Mouse (Mus musculus) testis, adult 2 months (tissue): ENCODE measurements around the gene Micu2.
A peak's percentile ranks its signal among the peaks of the same experiment; 100 is the strongest.

ENCODE experiments used
- CTCF ChIP-seq: fragments of 200-500 bp; IDR thresholded peaks from 2 replicates; pipeline ENCODE4 v1.5.1; 2012; ENCODE audit warnings: low read depth, mild to moderate bottlenecking, inconsistent platforms, low read length, moderate library complexity; ENCODE audit not compliant: control insufficient read depth, insufficient read depth, insufficient replicate concordance
- POLR2A ChIP-seq: fragments of 200-500 bp; IDR thresholded peaks from 2 replicates; pipeline ENCODE4 v1.6.1; 2012; ENCODE audit warnings: low read depth, mild to moderate bottlenecking, inconsistent platforms, low read length, moderate library complexity; ENCODE audit not compliant: control insufficient read depth

DNA sequence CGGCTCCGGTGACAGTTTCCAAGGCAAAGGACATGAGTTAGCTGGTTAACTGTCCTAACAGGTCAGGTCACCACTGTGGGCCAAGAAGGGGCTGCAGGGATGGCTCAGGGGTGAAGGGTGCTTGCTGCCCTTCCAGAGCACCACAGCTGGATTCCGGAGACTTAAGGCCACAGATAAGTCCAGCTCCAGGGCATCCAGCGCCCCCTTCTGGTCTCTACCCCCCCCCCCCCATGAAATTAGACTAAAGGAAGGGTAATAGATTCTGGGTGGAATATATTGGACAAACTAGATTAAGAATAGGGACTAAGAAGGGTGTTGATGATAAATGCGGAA lies 306 bp upstream of the Micu2 start:
- TF ChIP-seq POLR2A (no peak), CTCF (peak; percentile 9; the same call in 1 of the 2 replicates)
